Mouse (Mus musculus): ENCODE data around the gene Maml1.
"Not testable (repeated sequence)": the region's sequence is repeated elsewhere in the genome, so short reads cannot be mapped to it uniquely, and the experiment has no call there.

Maml1 gene

DNA sequence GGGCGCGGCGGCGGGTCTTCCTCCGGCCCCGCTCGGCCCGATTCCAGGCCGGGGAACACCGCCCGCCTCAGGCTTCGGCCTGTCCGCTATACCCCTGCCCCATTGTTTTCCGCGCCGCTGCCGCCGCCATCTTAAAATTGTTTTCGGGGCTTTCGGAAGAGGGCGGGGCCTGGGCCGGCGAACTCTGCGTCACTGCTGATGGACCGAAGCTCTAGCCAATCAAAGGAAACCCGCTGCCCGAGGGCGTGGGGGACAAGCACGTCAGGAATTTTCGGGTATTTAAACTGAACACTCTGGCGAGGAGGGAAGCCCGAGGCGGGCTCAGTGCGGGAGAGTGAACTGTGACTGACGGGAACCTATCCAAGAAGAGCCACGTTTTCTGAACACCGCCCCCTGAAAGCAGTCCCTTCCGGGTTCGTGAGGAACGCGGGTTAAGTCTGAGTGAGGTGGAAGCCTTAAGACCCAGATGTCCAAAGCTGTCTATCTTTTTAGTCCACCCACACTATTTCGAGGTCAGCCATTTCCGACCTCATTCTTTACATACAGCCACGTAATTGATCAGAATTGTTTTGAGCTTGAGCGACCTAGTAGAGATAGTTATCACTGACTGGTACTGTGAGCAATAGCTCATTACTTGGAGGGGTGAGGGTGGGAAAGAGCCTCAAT is at the start of gene Maml1:
Maml1 (minus strand) TSS at position 122 of the 666 bp plus-strand sequence.
- peak; percentile 99 for DNase-seq (ENCODE audit: low spot score in 2 of 2)

- DNase-seq (ENCODE audit: low spot score in 2 of 2): no peak
Observed at GRCm38 (mm10) chr11:50336891-50337290, 44.8 kb upstream of the Maml1 start.

GRCm38 (mm10) chr11:50336126-50336525 is 44.0 kb upstream of the Maml1 start:
- DNase-seq (ENCODE audit: low spot score in 2 of 2): no peak

DNA sequence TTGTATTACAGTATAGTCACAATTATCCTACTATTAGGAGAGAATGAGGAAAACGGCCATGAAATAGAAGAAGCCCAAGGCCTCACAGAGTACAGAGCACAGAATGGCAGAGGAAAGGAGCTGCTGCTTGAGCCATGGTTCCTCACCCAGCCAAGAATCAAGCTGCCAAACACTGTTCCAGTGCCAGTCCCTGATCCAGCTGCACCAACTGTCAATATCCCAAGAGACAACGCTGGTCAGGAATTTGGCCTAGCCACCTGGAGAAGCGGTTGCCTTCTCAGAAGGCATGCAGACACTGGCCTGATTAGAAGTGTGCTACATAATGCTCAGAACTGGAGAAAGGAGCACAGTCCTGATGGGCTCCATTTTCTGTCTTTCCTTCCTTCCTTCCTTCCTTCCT is 41.1 kb upstream of the Maml1 start:
- DNase-seq (ENCODE audit: low spot score in 2 of 2): no peak

DNA sequence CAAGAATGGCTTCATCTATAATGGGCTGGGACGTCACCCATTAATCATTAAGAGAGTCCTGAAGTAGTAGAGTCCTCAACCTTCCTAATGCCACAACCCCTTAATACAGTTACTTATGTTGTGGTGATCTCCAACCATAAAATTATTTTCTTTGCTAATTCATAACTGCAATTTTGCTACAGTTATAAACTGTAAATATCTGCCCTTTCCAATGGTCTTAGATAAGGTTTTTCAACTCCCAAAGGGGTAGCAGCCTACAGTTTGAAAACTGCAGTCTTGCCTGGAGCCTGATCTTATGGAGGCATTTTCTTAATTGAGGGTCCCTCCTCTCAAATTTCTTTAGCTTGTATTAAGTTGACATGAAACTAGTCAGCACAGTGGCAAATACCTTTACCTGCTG is 37.3 kb upstream of the Maml1 start:
- DNase-seq (ENCODE audit: low spot score in 2 of 2): no peak

DNA sequence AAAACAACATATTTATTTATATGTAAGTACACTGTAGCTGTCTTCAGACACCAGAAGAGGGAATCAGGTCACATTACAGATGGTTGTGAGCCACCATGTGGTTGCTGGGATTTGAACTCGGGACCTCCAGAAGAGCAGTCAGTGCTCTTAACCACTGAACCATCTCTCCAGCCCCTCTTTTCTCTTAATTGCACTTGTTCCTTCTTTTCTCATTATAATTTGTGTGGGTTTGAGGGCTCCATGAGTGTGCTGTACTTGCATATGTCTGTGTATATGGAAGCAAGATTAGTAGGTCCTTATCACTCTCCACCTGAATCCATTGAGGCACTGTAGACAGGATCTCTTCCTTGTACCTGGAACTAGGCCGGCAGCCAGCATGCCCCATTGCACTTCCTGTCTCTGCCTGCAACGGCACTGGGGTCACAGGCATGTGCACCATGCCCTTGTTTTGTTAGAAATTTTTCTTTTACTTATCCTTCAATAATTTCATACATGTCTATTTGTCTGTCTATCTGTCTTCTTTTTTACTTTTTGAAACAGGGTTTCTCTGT is 36.0 kb upstream of the Maml1 start:
- no peak for DNase-seq (ENCODE audit: low spot score in 2 of 2)

- DNase-seq (ENCODE audit: low spot score in 2 of 2): no peak
Observed at GRCm38 (mm10) chr11:50326302-50326966, 34.3 kb upstream of the Maml1 start.

GRCm38 (mm10) chr11:50325496-50326301 is 33.6 kb upstream of the Maml1 start, which contains the start of gene Canx:
Gene Canx, minus strand, starts transcription at chr11:50325673.
- DNase-seq (ENCODE audit: low spot score in 2 of 2): peak; percentile 99

GRCm38 (mm10) chr11:50324751-50325471 is 32.8 kb upstream of the Maml1 start:
- DNase-seq (ENCODE audit: low spot score in 2 of 2): no peak

DNA sequence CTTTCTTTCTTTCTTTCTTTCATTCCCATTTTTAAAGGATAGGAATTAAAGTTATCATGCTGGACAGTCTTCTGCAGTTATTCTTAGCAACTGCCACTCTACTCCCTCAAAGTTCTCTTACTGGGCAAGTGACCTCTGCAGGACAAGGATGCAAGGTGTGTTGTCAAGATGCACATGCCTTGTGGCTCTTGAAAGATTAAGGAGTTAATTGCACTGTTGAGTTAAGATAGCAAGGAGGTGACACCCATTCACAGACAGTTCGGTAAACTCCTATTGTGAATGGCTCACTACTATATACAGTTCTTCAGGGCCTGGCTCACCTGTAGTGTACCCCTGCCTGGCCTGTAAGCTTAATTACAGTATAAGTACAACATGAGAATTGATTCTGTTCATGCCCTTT is 31.7 kb upstream of the Maml1 start:
- DNase-seq (ENCODE audit: low spot score in 2 of 2): no peak

- no peak for DNase-seq (ENCODE audit: low spot score in 2 of 2)
Observed at GRCm38 (mm10) chr11:50322345-50322744, 30.2 kb upstream of the Maml1 start.

- no peak for DNase-seq (ENCODE audit: low spot score in 2 of 2)
Observed at GRCm38 (mm10) chr11:50321239-50321638, 29.1 kb upstream of the Maml1 start.

DNA sequence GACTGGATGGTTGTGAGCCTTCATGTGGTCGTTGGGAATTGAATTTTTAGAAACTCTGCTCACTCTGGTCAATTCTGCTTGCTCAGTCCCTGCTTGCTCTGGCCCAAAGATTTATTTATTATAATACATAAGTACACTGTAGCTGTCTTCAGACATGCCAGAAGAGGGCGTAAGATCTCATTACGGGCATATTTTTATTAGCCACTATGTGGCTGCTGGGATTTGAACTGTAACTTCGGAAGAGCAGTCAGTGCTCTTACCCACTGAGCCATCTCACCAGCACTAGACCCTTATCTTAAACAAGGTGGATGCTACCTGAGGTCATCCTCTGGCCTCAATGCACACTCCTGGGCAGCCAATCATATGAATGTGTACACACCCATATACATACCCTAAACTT is 27.2 kb upstream of the Maml1 start:
- DNase-seq (ENCODE audit: low spot score in 2 of 2): not testable (repeated sequence)

- DNase-seq (ENCODE audit: low spot score in 2 of 2): no peak
Observed at GRCm38 (mm10) chr11:50312803-50313202, 20.7 kb upstream of the Maml1 start.

DNA sequence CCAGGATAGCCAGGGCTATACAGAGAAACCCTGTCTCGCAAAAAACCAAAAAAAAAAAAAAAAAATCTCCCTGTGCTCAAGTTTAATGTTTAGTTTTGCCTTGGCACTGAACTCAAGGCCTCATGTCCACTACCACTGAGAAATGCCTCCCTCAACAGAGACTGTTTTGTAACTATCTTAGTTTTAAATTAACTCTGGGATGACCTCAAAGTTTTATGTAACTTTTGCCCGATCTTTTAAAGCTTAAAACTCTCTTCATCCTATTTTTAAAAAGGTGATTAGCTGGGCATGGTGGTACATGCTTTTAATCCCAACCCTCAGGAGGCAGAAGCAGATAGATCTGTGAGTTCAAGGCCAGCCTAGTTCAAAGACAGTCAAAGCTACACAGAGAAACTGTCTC is 11.3 kb upstream of the Maml1 start:
- DNase-seq (ENCODE audit: low spot score in 2 of 2): no peak

DNA sequence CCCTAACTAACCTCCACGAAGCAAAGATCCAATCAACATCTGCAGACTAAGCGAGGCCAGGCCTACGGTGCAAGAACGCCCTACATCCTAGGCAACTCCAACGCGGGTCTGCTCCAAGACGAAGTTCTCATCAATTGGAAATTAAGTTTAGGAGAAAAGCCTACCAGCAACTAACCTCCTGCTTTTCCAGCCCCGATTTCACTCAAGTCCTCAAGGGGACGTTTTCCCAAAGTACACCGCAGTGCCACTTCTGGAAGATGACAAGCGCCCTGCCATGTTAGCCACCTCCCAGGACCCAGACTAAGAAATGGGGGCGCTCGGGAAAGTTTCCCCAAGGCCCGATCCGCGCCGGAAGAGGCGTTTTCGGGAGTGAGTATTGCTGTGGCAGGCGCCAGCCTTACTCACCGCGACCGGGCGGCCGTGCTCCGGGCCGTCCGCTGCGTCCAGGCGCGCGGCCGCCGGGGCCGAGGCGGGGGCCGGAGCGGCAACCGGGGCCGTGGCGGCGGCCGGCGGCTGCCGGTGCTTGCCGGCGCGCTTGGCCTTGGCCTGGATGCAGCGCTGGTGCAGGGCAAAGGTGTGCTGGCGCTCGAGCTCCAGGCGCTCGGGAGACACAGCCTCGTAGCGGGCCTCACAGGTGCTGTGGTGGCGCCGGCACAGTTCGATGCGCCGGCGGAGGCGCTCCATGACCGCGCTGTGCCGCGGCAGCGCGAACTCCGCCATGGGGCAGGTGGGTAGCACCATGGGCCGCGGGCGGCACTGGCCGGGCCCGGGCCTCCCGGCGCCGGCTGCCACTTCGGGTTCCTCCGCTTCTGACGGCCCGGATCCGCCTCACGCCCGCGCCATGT is 568 bp downstream of the Maml1 start:
- DNase-seq (ENCODE audit: low spot score in 2 of 2): peak; percentile 61 to 62

DNA sequence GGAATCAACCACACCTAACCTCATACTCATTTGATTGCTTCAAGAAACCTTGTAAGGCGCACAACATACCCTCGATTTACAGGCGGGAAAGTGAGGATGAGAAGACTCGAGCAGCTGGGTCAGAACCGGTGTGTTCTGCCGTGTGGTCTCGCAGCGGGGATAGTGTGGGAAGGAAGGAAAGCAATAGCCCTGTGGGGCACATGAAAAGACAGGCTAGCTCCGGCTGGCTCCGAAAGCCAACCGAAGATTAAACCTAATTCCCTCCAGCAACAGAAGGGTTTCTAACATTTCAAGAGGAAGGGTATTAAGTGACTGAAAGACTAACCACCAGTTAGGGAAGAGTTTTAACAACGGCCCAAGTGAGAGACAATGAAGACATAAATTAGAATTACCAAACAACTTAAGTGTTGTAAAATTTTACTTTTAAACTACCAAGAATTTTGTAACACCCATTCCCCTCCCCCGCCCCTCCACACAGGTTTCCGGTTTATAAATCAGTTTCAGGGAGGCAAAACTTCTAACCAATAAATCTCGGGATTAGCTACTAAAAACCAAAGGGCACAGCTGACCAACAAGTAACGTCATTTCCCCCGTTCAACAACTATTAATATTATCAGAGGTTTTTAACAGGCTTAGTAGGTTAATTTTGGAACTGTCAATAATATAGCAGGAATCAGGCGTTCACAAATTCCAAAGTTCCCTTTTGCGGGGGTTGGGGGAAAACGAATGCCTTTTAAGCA is 1.5 kb downstream of the Maml1 start:
- no peak for DNase-seq (ENCODE audit: low spot score in 2 of 2)

GRCm38 (mm10) chr11:50286428-50286827 is 5.7 kb downstream of the Maml1 start:
- no peak for DNase-seq (ENCODE audit: low spot score in 2 of 2)

DNA sequence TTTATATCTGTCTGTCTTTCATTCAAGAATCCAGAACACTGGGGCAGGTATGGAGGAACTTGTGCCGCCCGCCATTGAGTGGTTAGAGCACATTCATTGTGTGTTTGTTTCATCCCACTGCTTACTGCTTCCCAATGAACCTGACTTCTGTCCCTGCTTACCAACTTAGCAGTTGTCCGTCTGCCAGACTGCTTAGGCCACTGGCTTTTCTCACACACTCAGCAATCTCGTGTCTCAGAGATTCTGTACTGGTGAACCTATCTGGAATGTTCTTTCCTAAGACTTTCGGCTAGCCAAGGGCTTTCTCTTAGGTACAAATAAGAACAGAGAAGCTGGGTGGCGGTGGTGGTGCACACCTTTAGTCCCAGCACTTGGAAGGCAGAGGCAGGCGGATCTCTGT is 6.4 kb downstream of the Maml1 start:
- DNase-seq (ENCODE audit: low spot score in 2 of 2): no peak

- DNase-seq (ENCODE audit: low spot score in 2 of 2): no peak
Observed at GRCm38 (mm10) chr11:50285263-50285662, 6.8 kb downstream of the Maml1 start.
